Mouse (Mus musculus): ENCODE results near the gene Gpc5.

DNA sequence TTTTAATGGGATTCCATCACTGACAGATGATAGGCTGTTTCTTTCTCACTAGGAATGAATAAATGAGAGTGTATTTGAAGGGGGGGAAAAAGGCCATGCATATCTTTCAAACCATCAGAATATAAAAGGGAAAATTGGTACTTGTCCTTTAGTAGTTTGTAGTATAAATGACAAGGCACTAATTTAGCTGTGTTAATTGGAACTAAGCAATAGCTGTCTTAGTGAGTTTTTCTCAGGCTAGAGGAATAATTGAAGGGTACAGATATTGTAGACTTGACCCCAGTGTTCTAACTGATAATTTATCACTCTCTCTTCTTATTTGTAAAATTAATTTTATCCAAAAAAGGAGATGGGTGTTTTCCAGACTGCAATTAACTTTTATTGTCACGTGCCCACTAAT, 654.0 kb downstream of the Gpc5 start:
- TF ChIP-seq HCFC1 (IDR thresholded peaks at IDR 0.05; ENCODE audit: borderline replicate concordance, insufficient read depth, low read length) = no peak
- no peak for TF ChIP-seq CHD2 (IDR thresholded peaks at IDR 0.05; ENCODE audit: low read depth, low read length)
